Mouse (Mus musculus): ENCODE measurements around the gene Il1rap.

Il1rap gene

GRCm38 (mm10) chr16:26623141-26623540 is 41.6 kb downstream of the Il1rap start:
- DNase-seq = no peak

- DNase-seq = no peak
Measured at GRCm38 (mm10) chr16:26626065-26626464, 44.6 kb downstream of the Il1rap start.

- no peak for DNase-seq
Measured at GRCm38 (mm10) chr16:26634800-26635199, 53.3 kb downstream of the Il1rap start.

GRCm38 (mm10) chr16:26643077-26643476 is 61.6 kb downstream of the Il1rap start:
- no peak for DNase-seq

- no peak for DNase-seq
Measured at GRCm38 (mm10) chr16:26646066-26646465, 64.6 kb downstream of the Il1rap start.

GRCm38 (mm10) chr16:26647036-26647435 is 65.5 kb downstream of the Il1rap start:
- no peak for DNase-seq

GRCm38 (mm10) chr16:26662722-26663436 is 81.4 kb downstream of the Il1rap start:
- no peak for DNase-seq

- DNase-seq = no peak
Measured at GRCm38 (mm10) chr16:26666401-26666800, 84.9 kb downstream of the Il1rap start.

- no peak for DNase-seq
Measured at GRCm38 (mm10) chr16:26669081-26669480, 87.6 kb downstream of the Il1rap start.

- no peak for DNase-seq
Measured at GRCm38 (mm10) chr16:26680381-26680780, 98.9 kb downstream of the Il1rap start.

GRCm38 (mm10) chr16:26689771-26690170 is 108.3 kb downstream of the Il1rap start:
- DNase-seq = no peak

GRCm38 (mm10) chr16:26691294-26691693 is 109.8 kb downstream of the Il1rap start:
- DNase-seq = no peak

GRCm38 (mm10) chr16:26698076-26698475 is 116.6 kb downstream of the Il1rap start:
- no peak for DNase-seq

- no peak for DNase-seq
Measured at GRCm38 (mm10) chr16:26700440-26701103, 119.1 kb downstream of the Il1rap start.

GRCm38 (mm10) chr16:26705658-26706371 is 124.3 kb downstream of the Il1rap start:
- DNase-seq = no peak

- no peak for DNase-seq
Measured at GRCm38 (mm10) chr16:26706503-26706902, 125.0 kb downstream of the Il1rap start.

- DNase-seq = no peak
Measured at GRCm38 (mm10) chr16:26710922-26711321, 129.4 kb downstream of the Il1rap start.

GRCm38 (mm10) chr16:26713538-26714316 is 132.2 kb downstream of the Il1rap start:
- DNase-seq = no peak

- DNase-seq = no peak
Measured at GRCm38 (mm10) chr16:26722464-26722863, 141.0 kb downstream of the Il1rap start.

- DNase-seq = no peak
Measured at GRCm38 (mm10) chr16:26723952-26724747, 142.6 kb downstream of the Il1rap start.

- DNase-seq = no peak
Measured at GRCm38 (mm10) chr16:26728139-26728538, 146.6 kb downstream of the Il1rap start.

GRCm38 (mm10) chr16:26730941-26731340 is 149.4 kb downstream of the Il1rap start:
- DNase-seq = no peak

All from cerebellum, adult 8-10 months (tissue).